Mouse (Mus musculus) left cerebral cortex, postnatal 10 days (tissue): ENCODE data around the gene Wfdc21. TPM values are rescaled to one million over a fixed set of nuclear protein-coding genes. Genes with fewer than 3 reads are reported as not detected.

Source experiments
- DNase-seq, 2 experiments: peaks; one replicate each; pipeline ENCODE4 v3.0.0; 2021 to 2022; ENCODE audit warnings: low spot score in 2 of 2, mixed read lengths in 1 of 2; ENCODE audit errors: extremely low spot score in 1 of 2
- intact Hi-C: fragments of 180-260 bp; cut with DNase I; formaldehyde crosslinking; loops from one replicate; pipeline ENCODE4 v1.15.1; 2025
- total RNA-seq, 2 experiments: library from RNA; stranded (reverse); gene quantifications; 2 replicates each; pipeline ENCODE4 v1.2.3; 2021

Gene Wfdc21
- total RNA-seq, 2 experiments from 2014 or later = not detected

DNA sequence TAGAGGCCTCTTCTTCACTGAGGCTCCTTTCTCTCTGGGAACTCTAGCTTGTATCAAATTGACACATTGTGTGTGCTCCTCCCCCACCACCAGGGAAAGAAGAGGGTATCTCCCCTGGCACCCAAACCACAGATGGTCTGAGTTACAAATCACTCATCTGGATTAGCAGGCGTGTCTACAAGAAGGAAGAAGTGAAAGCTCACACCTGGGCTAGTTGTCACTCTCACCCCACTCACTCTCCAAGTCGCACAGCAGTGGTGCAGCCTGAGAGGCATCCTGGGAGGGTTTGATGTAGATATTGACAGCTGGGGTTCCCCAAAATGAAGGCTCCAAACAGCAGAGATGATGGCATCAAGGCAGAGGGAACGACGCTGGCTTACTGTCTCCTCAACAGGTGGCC, 588 bp upstream of the Wfdc21 start:
- intact Hi-C loops = no loop called here
- DNase-seq = no peak

DNA sequence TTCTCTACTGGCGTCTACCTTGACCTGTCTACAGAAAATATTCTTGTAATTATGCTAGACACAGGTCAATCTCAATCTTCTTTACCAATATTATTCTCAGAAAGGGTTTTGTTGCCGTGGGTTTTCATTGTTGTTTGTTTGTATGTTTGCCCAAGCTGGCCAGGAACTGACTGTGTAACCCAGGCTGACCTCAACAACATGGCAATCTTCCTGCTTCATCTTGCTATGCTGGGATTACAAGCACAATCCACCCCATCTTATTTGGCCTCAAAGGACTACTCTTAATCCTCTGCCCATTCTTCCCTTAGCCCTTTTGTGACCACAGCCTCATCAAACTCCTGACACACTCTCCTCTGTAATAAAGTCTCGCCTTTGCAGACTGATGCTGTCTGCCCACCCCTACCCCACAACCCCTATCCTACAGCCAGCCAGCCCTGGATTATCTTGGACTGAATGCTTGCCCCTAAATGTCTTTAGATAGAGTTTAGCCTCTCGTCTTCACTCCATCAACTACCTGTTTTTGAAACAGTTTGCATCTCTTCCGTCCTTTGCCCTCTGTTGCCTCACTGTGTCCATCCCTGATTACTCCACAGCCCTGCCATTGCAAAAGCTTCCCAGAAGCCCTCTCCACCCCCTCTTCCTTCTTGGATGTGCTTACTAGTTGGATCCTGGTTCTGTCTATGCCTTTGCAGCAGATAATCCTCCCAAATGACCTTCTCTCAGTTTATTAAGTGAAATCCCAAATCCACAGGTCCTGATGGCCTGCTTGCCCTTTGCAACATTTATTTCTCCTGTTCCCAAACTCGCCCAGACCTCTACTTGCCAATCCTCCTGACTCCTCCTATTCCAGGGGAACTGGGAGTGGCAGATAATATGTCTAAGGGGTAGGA, 881 bp downstream of the Wfdc21 start:
- intact Hi-C loops = no loop called here
- DNase-seq = no peak

DNA sequence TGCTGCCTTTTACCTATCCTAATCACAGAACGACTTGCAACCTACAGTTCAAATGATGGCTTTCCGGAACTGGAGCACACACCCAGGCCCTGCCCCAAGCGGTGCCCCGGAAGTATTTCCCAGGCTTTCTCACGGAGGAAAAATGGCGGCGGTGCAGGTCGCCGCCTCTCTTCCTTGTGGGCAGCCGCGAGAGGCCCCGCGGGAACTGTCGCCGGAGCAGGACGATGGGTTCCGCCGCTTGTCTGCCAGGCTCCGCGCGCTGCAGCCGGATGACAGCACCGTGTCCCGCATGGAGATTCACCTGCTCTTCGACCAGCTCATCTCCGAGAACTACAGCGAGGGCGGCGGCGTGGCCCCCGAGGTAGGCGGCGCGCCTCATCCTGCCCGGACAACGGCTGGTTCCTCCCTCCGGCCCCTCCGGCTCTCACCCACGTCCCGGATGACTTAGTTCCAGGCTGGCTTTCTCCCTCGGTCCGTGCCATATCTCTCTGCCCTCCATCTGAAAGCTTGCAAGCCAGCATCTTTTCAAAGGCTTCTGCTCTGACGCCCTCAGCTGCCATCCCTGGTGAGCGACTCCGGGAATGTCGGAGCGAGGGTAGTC, 6.9 kb downstream of the Wfdc21 start, which contains the start of gene Heatr6:
TSS of gene Heatr6 (plus strand) at position 116 of the 601 bp plus-strand sequence.
- DNase-seq = peak; percentile 89 to 96
- intact Hi-C loops = no loop called here

DNA sequence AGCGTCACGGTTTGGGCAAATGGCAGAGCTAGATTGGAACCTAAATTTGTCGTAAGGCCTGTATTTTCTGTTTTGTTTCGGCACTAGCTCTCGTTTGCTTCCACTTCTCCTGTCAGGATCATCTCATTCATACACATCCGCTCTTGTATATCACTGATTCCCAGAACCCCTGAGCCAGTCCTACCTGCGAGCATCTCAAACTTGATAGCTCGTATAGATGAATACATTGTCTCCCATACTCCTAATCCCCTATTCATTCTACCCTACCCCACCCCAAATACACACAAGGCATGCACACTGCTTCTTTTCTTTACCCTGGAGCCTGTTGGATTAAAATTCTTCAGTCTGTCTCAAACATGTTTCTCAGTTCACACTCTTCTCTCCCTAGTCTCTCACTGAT, 7.5 kb downstream of the Wfdc21 start:
- no peak for DNase-seq
- intact Hi-C loops = no loop called here

DNA sequence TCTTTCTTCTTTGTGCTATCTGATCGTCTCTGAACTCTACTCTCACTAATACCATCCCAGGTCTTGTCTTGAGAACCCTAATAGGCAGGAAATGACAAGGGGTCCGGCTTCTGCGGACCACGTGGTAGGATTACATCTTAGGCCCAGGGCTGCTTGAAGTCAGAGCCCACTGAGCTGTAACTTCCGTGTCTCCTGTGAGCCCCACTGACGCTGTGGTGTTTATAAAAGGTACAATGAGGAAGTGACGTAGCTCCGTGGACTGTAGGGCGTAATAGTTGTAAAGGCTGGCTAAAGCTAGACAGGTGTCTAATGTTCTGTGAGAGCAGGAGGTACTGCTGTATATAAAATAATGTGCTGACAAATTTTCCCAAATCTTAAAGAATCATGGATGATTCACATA, 20.6 kb downstream of the Wfdc21 start:
- intact Hi-C loops = no loop called here
- DNase-seq = no peak

DNA sequence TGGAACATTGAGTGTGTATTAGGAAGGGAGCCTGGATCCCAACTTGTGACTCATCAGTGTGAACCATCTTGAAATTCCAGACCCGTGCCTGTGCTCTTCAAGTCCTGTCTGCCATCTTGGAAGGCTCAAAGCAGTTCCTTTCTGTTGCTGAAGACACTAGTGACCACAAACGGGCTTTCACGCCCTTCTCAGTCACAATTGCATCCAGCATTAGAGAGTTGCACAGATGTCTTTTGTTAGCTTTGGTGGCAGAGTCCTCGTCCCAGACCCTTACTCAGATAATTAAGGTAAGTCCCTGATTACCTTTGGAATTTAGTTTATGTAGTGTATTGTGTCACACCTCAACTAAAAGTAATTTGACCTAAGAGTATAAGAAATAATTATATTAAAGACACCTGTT, 22.2 kb downstream of the Wfdc21 start:
- intact Hi-C loops = no loop called here
- no peak for DNase-seq

DNA sequence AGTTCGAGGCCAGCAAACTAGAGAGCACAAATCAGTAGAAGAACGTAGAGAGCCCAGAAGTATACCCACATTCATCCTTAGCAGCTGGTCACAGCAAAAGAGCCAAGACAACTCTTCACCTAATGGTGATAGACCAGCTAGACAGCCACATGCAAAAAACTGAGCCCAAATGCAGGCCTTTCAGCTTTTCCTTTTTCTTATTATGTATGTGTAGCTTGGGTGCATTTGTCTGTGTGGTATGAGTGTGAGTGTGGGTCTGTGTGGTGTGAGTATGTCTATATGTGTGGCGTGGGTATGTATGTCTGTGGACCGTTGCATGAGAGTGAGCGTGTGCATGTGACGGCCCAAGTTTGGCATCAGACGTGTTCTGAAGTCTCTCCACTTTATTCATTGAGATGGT, 24.3 kb downstream of the Wfdc21 start:
- intact Hi-C loops = no loop called here
- no peak for DNase-seq

DNA sequence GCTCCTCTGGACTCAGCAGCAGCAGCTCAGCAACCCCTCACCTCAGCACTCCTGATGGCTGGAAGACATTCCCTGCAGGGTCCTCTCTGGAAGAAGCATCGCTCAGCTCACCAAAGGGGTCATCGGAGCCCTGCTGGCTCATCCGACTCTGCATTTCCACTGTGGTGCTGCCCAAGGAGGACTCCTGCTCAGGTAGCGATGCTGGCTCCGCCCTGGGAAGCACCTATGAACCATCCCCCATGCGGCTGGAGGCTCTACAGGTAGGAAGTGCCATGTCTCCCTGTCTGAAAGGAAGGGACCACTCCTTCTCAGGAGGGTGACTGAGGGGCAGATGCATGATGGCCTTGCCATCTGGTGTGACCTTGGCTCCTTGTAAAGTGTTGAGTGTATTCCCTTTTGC, 25.6 kb downstream of the Wfdc21 start:
- intact Hi-C loops = no loop called here
- no peak for DNase-seq

DNA sequence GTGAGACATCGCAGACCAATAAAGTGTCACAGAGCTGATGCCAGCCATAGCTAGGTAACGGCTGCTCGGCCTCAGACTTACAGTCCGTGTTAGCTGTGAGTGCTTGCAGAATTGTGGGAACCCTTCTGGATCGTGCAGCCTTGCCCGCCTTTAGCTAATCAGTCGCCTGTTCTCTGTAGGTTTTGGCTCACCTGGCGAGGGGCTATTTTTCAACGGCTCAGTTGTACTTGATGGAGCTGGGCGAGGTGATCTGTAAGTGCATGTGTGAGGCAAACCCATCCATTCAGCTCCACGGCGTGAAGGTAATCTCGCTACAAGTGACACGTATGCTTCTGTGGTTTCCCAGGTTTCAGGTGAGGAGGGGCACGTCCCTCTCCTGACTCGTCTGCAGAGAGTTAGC, 27.0 kb downstream of the Wfdc21 start:
- intact Hi-C loops = no loop called here
- no peak for DNase-seq

DNA sequence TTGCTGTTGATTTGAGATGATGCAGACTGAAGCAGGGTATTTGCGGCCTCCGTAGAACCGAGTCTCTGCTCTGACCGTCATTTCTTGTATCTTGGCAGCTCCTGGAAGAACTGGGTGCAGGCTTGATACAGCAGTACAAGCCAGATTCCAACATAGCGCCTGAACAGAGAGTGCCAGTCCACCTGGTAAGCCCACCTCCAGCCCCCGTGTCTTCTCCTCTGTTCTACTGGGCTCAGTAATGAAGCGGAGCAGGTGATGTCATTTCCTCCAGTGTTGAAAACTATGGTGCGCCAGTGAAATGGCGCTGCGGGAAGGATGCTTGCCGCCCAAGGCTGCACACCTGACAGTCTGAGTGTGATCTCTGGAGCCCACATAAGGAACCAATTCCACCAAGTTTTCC, 27.6 kb downstream of the Wfdc21 start:
- DNase-seq = no peak

DNA sequence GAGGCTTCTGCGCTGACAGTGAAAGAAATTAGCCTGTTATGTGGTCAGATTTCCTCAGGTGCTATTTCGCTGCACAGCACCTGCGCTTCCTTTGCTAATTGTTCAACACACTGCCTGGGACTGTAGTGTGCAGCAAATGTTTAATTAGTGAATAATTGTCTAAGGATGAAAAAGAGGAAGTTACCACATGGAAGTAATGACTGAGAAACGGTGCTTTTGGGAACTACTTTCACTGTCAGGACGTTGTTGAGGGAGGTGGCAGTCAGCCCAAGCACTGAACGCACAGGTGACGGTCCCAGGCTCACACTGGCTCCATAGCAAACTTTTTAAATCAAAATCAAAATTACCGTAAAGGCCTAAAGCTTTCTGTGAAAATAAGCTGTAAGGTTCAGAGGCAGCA, 30.1 kb downstream of the Wfdc21 start:
- no peak for DNase-seq

More for the DNA sequence above, 27.6 kb downstream of the Wfdc21 start:
- intact Hi-C loops = no loop called here

DNA sequence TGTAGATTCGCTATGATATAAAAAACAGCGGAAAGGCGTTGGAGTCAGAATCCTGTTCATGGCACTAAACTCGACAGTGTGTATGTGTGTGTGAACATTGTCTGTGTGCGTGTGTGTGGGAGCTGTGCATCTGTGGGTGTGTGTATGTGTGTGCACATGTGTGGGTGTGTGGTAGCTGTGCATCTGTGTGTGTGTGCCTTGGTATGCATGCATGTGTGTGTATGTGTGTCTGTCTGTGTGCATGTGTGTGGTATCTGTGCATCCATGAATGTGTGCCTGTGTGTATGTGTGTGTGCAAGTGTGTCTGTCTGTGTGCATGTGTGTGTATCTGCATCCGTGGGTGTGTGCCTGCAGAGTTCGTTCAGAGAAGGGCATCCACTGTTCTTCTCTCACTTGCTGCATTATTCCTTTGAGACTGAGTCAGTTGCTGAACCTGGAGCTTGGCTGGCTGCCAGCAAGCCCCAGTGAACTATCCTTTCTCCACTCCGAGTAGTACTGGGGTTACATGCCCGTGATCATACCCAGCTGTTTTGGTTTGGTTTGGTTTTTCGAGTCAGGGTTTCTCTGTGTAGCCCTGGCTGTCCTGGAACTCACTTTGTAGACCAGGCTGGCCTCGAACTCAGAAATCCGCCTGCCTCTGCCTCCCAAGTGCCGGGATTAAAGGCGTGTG, 37.3 kb downstream of the Wfdc21 start:
- DNase-seq = no peak
- intact Hi-C loops = loop anchor here (2.0 to 10.0 kb wide), 2 partner anchors 151 to 321 kb away; no protein-coding TSS in a partner anchor

More for the DNA sequence above, 30.1 kb downstream of the Wfdc21 start:
- intact Hi-C loops = no loop called here

DNA sequence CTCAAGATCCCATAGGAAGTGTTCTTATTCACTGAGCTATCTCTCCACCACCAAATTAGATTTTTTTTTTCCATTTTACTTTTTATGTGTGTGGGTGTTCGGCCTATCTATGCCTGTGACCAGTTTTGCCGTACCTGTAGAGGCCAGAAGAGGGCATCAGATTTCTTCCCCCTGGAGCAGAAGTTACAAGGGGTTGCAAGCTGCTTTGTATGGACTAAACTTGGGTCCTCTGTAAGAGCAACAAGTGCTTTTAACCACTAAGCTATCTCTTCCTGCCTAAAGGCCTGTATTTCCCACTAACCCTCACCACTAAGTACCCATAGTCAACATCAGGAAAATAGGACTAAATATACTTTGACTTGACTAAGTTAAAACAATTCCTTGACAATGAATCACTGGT, 37.9 kb downstream of the Wfdc21 start:
- DNase-seq = no peak
- intact Hi-C loops = loop anchor here (2.0 to 10.0 kb wide), 2 partner anchors 150 to 320 kb away; no protein-coding TSS in a partner anchor

DNA sequence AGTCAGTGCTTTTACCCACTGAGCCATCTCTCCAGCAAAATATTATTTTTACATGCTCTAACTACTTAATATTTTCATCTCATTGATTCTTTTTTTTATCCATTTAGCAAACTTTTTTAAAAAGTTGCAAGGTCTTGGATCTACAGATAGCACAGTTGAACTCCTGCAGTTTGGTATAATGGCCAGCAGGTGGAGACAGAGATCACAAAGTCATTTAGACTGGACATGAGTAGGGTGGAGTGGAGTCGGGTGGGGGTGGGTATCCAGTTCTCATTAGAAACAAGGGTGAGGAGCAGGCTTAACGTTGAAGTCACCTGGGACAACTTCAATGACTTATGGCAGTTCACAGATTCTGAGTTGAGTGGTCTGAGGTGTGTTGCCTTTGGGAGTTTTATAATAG, 38.6 kb downstream of the Wfdc21 start:
- intact Hi-C loops = loop anchor here (2.0 to 10.0 kb wide), 2 partner anchors 149 to 319 kb away; no protein-coding TSS in a partner anchor
- peak; percentile 48 to 51 for DNase-seq

DNA sequence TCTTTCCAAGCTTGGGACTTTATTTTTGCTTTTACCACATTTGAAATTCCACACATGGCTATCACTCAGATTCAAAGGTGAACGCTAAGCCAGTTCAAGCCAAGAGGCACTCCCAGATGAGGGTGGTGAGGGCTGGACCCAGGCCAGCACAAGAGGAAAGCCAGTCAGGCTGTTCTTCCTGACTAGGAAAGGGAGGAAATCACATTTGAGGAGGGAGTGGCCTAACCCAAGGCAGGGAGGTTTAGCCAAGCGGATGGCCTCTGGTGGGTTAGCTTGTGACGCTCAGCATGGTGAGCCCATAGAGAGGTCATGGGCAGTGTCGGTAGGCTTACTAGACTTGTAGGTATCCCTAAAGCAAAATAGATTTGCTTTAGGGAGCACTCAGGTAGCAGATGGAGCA, 40.1 kb downstream of the Wfdc21 start:
- no peak for DNase-seq
- intact Hi-C loops = loop anchor here (10.0 kb wide), 1 partner anchor 318 kb away; no protein-coding TSS in a partner anchor

DNA sequence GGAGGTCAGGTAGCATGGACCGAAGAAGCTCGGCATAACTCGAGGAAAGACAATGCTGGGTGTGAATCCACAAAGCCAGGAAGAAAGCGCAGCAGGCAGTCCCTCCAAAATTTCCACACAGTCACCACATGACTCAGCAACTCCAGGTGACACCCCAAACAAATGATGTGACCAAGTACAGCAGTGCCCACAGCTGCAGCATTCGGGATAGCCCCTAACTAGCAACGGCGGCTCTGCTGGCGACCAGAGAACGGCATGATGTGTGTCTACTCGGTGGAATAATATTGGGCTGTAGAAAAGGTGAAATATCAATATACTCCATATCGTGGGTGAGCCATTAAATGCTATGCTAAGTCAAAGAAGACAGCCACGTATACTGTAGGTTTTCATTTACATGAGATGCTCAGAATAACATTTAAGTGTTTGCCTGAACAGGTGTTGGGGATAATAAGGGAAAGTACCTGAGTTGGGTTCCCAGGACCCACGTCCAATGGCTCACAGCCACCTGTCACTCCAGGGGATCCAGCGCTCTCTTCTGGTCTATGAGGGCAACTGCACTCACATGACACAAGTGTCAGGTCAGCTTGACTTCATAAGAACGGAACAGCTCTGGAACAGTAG, 40.8 kb downstream of the Wfdc21 start:
- DNase-seq = no peak
- intact Hi-C loops = loop anchor here (10.0 kb wide), 1 partner anchor 317 kb away; no protein-coding TSS in a partner anchor

DNA sequence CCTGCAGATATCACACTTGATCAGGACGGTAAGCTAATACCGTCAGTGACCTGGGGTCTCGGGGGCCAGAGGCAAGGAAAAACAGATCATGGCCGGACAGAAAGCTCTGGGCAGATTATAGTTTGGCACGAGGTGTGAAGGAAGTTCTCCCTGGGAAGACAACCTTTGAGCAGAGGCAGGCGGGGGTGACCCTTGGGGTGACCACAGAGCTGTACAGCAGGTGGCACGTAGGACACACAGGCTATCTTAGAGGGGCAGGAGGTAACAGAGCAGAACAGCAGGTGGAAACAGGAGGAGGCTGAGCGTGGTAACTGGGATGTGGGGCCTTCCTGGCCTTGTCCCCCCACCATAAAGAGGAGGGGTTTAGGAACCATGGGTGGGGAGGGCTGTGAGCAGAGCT, 41.6 kb downstream of the Wfdc21 start:
- no peak for DNase-seq
- intact Hi-C loops = loop anchor here (10.0 kb wide), 1 partner anchor 316 kb away; no protein-coding TSS in a partner anchor

DNA sequence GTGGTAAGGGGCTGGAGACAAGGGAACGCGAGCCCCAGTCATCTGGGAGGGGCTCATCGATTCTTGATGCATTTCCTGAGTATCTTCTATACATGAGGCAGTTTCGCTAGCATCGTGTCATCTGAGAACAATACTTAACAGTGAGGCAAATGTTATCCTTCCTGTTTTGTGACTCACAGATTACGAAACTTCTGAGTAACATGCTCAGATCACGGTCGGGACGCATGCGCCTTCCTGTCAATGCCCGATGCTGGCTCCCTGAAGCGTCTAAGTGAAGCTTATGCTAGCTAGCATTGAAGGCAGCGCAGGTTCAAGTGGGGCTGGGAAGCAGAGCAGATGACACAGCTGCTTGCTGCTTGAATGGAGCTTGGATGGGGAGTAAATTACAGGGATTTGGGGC, 42.5 kb downstream of the Wfdc21 start:
- no peak for DNase-seq
- intact Hi-C loops = loop anchor here (10.0 kb wide), 1 partner anchor 316 kb away; no protein-coding TSS in a partner anchor

DNA sequence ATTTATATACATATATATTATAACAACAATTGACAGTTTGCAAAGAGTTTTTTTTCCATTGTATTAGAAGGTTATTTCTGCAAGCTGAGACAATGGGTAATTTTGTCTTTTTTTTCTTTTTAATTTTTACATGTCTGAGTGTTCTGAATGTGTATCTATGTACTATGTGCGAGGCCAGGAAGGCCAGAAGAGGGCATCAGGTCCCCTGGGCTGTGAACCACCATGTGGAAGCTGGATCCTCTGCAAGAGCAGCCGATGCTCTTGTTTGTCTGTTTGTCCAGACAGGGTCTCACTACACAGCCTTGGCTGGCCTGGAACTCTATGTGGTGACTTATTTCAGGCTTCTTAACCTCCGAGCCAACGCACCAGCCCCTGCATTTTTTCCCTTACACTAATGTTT, 44.4 kb downstream of the Wfdc21 start:
- intact Hi-C loops = no loop called here
- no peak for DNase-seq
